Mouse (Mus musculus) thymus, adult 2 months (tissue): ENCODE results near the gene Mmrn2.

Source experiments
- CTCF ChIP-seq: fragments of 200-500 bp; IDR thresholded peaks from 2 replicates; pipeline ENCODE4 v1.5.1; 2012; ENCODE audit warnings: mild to moderate bottlenecking, control low read depth, low read length, moderate library complexity, borderline replicate concordance; ENCODE audit not compliant: control insufficient read depth, poor library complexity, insufficient read depth; ENCODE audit errors: extremely low read depth
- POLR2A ChIP-seq: fragments of 200-500 bp; IDR thresholded peaks from 2 replicates; pipeline ENCODE4 v1.6.1; 2012; ENCODE audit warnings: mild to moderate bottlenecking, low read length, control low read depth, moderate library complexity; ENCODE audit not compliant: control insufficient read depth, poor library complexity, insufficient read depth; ENCODE audit errors: extremely low read depth

DNA sequence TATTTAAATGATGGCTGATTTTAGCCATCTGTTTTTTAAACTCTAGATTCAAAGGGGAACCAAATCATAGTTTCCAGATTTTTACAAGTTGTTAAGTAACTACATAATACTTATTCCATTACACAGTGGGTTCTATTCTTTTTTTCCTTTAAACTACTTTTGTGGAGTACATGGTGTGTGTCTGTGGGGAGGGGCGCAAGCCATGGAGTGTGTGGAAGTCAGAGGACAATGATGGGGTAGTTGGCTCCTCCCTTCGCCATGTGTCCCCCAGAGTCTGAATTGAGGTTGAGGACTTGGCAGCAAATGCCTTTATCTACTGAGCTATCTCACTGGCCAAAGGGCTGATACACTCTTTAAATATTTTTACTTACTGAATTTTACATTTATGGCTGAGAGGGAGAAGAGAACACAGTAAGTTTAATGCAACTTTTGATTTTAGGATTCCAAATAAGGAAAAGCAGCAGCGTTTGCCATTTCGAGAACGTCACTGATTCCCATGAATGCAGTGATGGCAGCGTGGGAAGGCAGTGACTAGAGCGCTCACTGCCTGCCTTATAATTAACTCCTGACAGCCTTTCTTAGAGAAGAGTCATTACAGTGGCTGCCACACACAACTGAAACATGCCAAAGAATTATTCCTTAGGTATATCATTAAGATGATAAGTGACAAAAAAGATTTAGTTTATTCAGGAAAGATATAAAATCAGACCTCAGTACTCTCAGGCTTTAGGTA is 37.1 kb downstream of the Mmrn2 start:
- TF ChIP-seq POLR2A (no peak), CTCF (no peak)
